Mouse (Mus musculus): ENCODE results near the gene Cnn1.

GRCm38 (mm10) chr9:22092746-22093145, 6.3 kb upstream of the Cnn1 start:
- TF ChIP-seq CTCF (IDR thresholded peaks at IDR 0.05) (no peak), EP300 (IDR thresholded peaks at IDR 0.05) (no peak)
